Mouse (Mus musculus) adrenal gland, postnatal 25 days (tissue): ENCODE data around the gene Sctr. TPM values are rescaled to one million over a fixed set of nuclear protein-coding genes. Genes with fewer than 3 reads are reported as not detected.

Experiments used
- DNase-seq: peaks from one replicate; pipeline ENCODE4 v3.0.0; 2021; ENCODE audit warnings: mixed read lengths
- total RNA-seq: library from RNA; stranded (reverse); gene quantifications from 2 replicates; pipeline ENCODE4 v1.2.3, GENCODE M21; 2021

Sctr gene
- total RNA-seq, 1 experiment from 2014 or later, result 8.0 TPM

- no peak for DNase-seq
Observed at GRCm38 (mm10) chr1:120105556-120105959, 98.9 kb downstream of the Sctr start.

GRCm38 (mm10) chr1:120109741-120110432 is 103.2 kb downstream of the Sctr start:
- no peak for DNase-seq

- no peak for DNase-seq
Observed at GRCm38 (mm10) chr1:120111766-120112165, 105.1 kb downstream of the Sctr start.

GRCm38 (mm10) chr1:120112251-120113187 is 105.8 kb downstream of the Sctr start:
- DNase-seq, result no peak

Other genes with a start within 250 kb of the Sctr start
- gene Ptpn4, start 169.3 kb upstream of the Sctr start, total RNA-seq, result 27.2 and 28.2 TPM in 2 replicates
- gene Tmem177, start 93.7 kb upstream of the Sctr start, total RNA-seq, result 9.0 and 10.8 TPM in 2 replicates
- gene Cfap221, start 9.7 kb upstream of the Sctr start, total RNA-seq, result 0.24 TPM in 1 of 2 replicates, not detected in the other
- gene Tmem37, start 67.2 kb downstream of the Sctr start, total RNA-seq, result 9.2 and 10.3 TPM in 2 replicates
- 791 and 964 TPM in 2 replicates for gene Dbi, start 114.2 kb downstream of the Sctr start, total RNA-seq
- gene 3110009E18Rik, start 114.3 kb downstream of the Sctr start, total RNA-seq, result 13.2 and 14.5 TPM in 2 replicates